Comparison of ENCODE assay signal across 8 mouse cellular contexts in genomic region chr6:124260198-124260931, GRCm38 (mm10). TPM values are rescaled to one million over a fixed set of nuclear protein-coding genes. Genes with fewer than 3 reads are reported as not detected.
A peak's percentile ranks its signal among the peaks of the same experiment; 100 is the strongest.
DNase-seq lines count a peak whose midpoint lies in the region; ATAC-seq and TF ChIP-seq lines count a peak whose summit lies in the region.

No protein-coding gene starts in this region.

- H3K36me3 ChIP-seq in heart, embryonic 10.5 days, result no peaks in the 10 kb centered on the region
- H3K36me3 ChIP-seq in kidney, embryonic 14.5 days (ENCODE audit: control insufficient read depth, insufficient read depth, low read length), result no peaks in the 10 kb centered on the region
- H3K36me3 ChIP-seq in limb, embryonic 14.5 days (ENCODE audit: control insufficient read depth, insufficient read depth, low read length), result no peaks in the 10 kb centered on the region
- no peaks in the 10 kb centered on the region for H3K36me3 ChIP-seq in stomach, embryonic 15.5 days

- no peaks in the 10 kb centered on the region for H3K9me3 ChIP-seq in heart, embryonic 10.5 days
- H3K9me3 ChIP-seq in kidney, embryonic 14.5 days (ENCODE audit: control insufficient read depth, low read length), result no peaks in the 10 kb centered on the region
- no peaks in the 10 kb centered on the region for H3K9me3 ChIP-seq in limb, embryonic 14.5 days (ENCODE audit: control insufficient read depth, low read length)
- no peaks in the 10 kb centered on the region for H3K9me3 ChIP-seq in stomach, embryonic 15.5 days

- no peak overlapping the region for H3K4me3 ChIP-seq in heart, embryonic 10.5 days
- no peak overlapping the region for H3K4me3 ChIP-seq in kidney, embryonic 14.5 days (ENCODE audit: low read length)
- no peak overlapping the region for H3K4me3 ChIP-seq in limb, embryonic 14.5 days (replicated peaks; ENCODE audit: low read length)
- no peak overlapping the region for H3K4me3 ChIP-seq in stomach, embryonic 15.5 days (replicated peaks)

- H3K27me3 ChIP-seq in heart, embryonic 10.5 days (ENCODE audit: insufficient read depth, poor library complexity, severe bottlenecking), result no peaks in the 10 kb centered on the region
- no peaks in the 10 kb centered on the region for H3K27me3 ChIP-seq in kidney, embryonic 14.5 days (ENCODE audit: control insufficient read depth, insufficient read depth, low read length)
- no peaks in the 10 kb centered on the region for H3K27me3 ChIP-seq in limb, embryonic 14.5 days (ENCODE audit: control insufficient read depth, insufficient read depth, low read length)
- no peaks in the 10 kb centered on the region for H3K27me3 ChIP-seq in stomach, embryonic 15.5 days (replicated peaks)

- H3K4me2 ChIP-seq in kidney, embryonic 14.5 days (replicated peaks; ENCODE audit: low read depth, low read length), result no peak overlapping the region
- H3K4me2 ChIP-seq in limb, embryonic 14.5 days (replicated peaks; ENCODE audit: low read depth, low read length, severe bottlenecking), result no peak overlapping the region
- H3K4me2 ChIP-seq in stomach, embryonic 15.5 days, result no peak overlapping the region

- peak; percentile 80 for DNase-seq in 416B (ENCODE audit: low read depth)
- DNase-seq in embryo, embryonic 10 days (ENCODE audit: low spot score), result peak; percentile 89
- peak; percentile 81 for DNase-seq in heart, embryonic 10.5 days (ENCODE audit: low spot score)
- DNase-seq in limb, embryonic 14.5 days (ENCODE audit: low spot score), result peak; percentile 75

- no peak overlapping the region for H3K27ac ChIP-seq in heart, embryonic 10.5 days
- no peak overlapping the region for H3K27ac ChIP-seq in kidney, embryonic 14.5 days (ENCODE audit: low read depth, low read length)
- no peak overlapping the region for H3K27ac ChIP-seq in limb, embryonic 14.5 days (replicated peaks; ENCODE audit: low read depth, low read length)
- H3K27ac ChIP-seq in stomach, embryonic 15.5 days, result no peak overlapping the region

- H3K9ac ChIP-seq in kidney, embryonic 14.5 days (ENCODE audit: low read depth, low read length), result no peak overlapping the region
- no peak overlapping the region for H3K9ac ChIP-seq in limb, embryonic 14.5 days (ENCODE audit: low read depth, low read length, severe bottlenecking)
- no peak overlapping the region for H3K9ac ChIP-seq in stomach, embryonic 15.5 days

- WGBS in heart, embryonic 10.5 days, result 17% methylated on average over 14 of the region's 14 CpGs
- 24% methylated on average over 13 of the region's 14 CpGs for WGBS in kidney, embryonic 14.5 days
- WGBS in limb, embryonic 14.5 days, result 28% methylated on average over 11 of the region's 14 CpGs
- WGBS in stomach, embryonic 15.5 days, result 21% methylated on average over 11 of the region's 14 CpGs

- no peaks in the 10 kb centered on the region for H3K4me1 ChIP-seq in heart, embryonic 10.5 days
- no peaks in the 10 kb centered on the region for H3K4me1 ChIP-seq in kidney, embryonic 14.5 days (ENCODE audit: control insufficient read depth, insufficient read depth, low read length)
- no peaks in the 10 kb centered on the region for H3K4me1 ChIP-seq in limb, embryonic 14.5 days (ENCODE audit: control insufficient read depth, insufficient read depth, low read length)
- H3K4me1 ChIP-seq in stomach, embryonic 15.5 days, result no peaks in the 10 kb centered on the region

- peak; percentile 65 for ATAC-seq in activated CD4-positive, CD25-positive, alpha-beta regulatory T cell, adult 4 months
- peak; percentile 82 for ATAC-seq in kidney, embryonic 14.5 days (ENCODE audit: low FRiP score, low TSS enrichment)
- ATAC-seq in limb, embryonic 14.5 days (ENCODE audit: low FRiP score, low read depth), result peak; percentile 64; the same call in 1 of the 2 replicates
- ATAC-seq in monocyte, adult 5-6 weeks (replicated peaks; ENCODE audit: insufficient number of reproducible peaks, low FRiP score, low TSS enrichment, poor library complexity, severe bottlenecking), result peak; percentile 59
- ATAC-seq in stomach, embryonic 15.5 days (ENCODE audit: insufficient read depth, low FRiP score, low read depth), result peak; percentile 66

- no peak for TF ChIP-seq POLR2A in limb, embryonic 14.5 days (IDR thresholded peaks at IDR 0.05; ENCODE audit: borderline replicate concordance, extremely low read depth, insufficient read depth, insufficient read length)

RNA-seq across cellular contexts. Expression of gene Vmn2r27, which starts 28.7 kb away (rescaled TPM):
- not detected for polyA plus RNA-seq in activated CD4-positive, CD25-positive, alpha-beta regulatory T cell, adult 4 months (2017; shearing (Covaris generic))
- polyA plus RNA-seq in heart, embryonic 10.5 days (2016; fragmentation: Nextera tagmentation; extraction: Ambion mirVana), result not detected in 2 replicates
- not detected in 2 replicates for polyA plus RNA-seq in kidney, embryonic 14.5 days (2014; fragmentation: Nextera tagmentation; extraction: Ambion mirVana)
- polyA plus RNA-seq in limb, embryonic 14.5 days (2012; rRNA removed), result not detected in 2 replicates
- not detected in 2 replicates for polyA plus RNA-seq in limb, embryonic 14.5 days (2014; fragmentation: Nextera tagmentation; extraction: Ambion mirVana)
- total RNA-seq in monocyte, adult 5-6 weeks (2017), result 0.75 TPM in 1 of 3 replicates, not detected in the others
- not detected in 2 replicates for polyA plus RNA-seq in stomach, embryonic 15.5 days (2015; fragmentation: Nextera tagmentation; extraction: Ambion mirVana)

RNA-seq across cellular contexts. Expression of gene Cd163, which starts 44.1 kb away (rescaled TPM):
- not detected for polyA plus RNA-seq in activated CD4-positive, CD25-positive, alpha-beta regulatory T cell, adult 4 months (2017; shearing (Covaris generic))
- not detected in 2 replicates for polyA plus RNA-seq in heart, embryonic 10.5 days (2016; fragmentation: Nextera tagmentation; extraction: Ambion mirVana)
- polyA plus RNA-seq in kidney, embryonic 14.5 days (2014; fragmentation: Nextera tagmentation; extraction: Ambion mirVana), result 0.10 and 0.15 TPM in 2 replicates
- polyA plus RNA-seq in limb, embryonic 14.5 days (2012; rRNA removed), result 0.03 TPM in 2 replicates
- 0.04 and 0.10 TPM in 2 replicates for polyA plus RNA-seq in limb, embryonic 14.5 days (2014; fragmentation: Nextera tagmentation; extraction: Ambion mirVana)
- 1.7 to 2.9 TPM (median 2.2 TPM) in 3 replicates for total RNA-seq in monocyte, adult 5-6 weeks (2017)
- 0.31 and 0.39 TPM in 2 replicates for polyA plus RNA-seq in stomach, embryonic 15.5 days (2015; fragmentation: Nextera tagmentation; extraction: Ambion mirVana)
